Mouse (Mus musculus) CH12.LX (cell line): ENCODE measurements at regions not wholly inside any gene's neighbourhood (a gene's known extent, or its start where the extent isn't known, plus 50 kb on each side); places are given as distances from the start of the nearest gene placed in this dataset.

Source experiments
- DNase-seq: peaks from one replicate; pipeline ENCODE4 v3.0.0-alpha.2; 2013; ENCODE audit errors: extremely low read depth
- H3K27ac ChIP-seq: 2 replicates; pipeline ENCODE4 v1.5.1; 2012; ENCODE audit warnings: low read depth, mild to moderate bottlenecking, control low read depth, moderate library complexity; ENCODE audit not compliant: insufficient read depth
- H3K27me3 ChIP-seq: replicated peaks from 2 replicates; pipeline ENCODE3; 2012; ENCODE audit warnings: inconsistent platforms
- H3K36me3 ChIP-seq, 2 experiments: replicated peaks in 1 of 2; 2 replicates each; pipeline versions ENCODE3 to v1.6.1; 2012; ENCODE audit warnings: inconsistent platforms in 1 of 2, low read length in 1 of 2, mild to moderate bottlenecking in 1 of 2, mixed read lengths in 1 of 2, moderate library complexity in 1 of 2; ENCODE audit not compliant: control insufficient read depth in 1 of 2, insufficient read depth in 1 of 2
- H3K4me1 ChIP-seq, 2 experiments: 2 replicates each; pipeline ENCODE4 v1.6.1; 2012; ENCODE audit warnings: inconsistent platforms in 1 of 2, moderate library complexity in 1 of 2; ENCODE audit not compliant: insufficient read depth in 2 of 2, control insufficient read depth in 1 of 2
- H3K4me2 ChIP-seq: 2 replicates; pipeline ENCODE4 v1.6.1; 2012; ENCODE audit warnings: low read depth, mild to moderate bottlenecking, control low read depth; ENCODE audit not compliant: poor library complexity, insufficient read depth, severe bottlenecking
- H3K4me3 ChIP-seq, 3 experiments: fragments of 150-350 bp in 1 of 3; sonication (generic) in 1 of 3; replicated peaks in 1 of 3; 2 replicates each; pipeline versions ENCODE3 to v1.5.1; 2011 to 2012; ENCODE audit warnings: low read depth in 2 of 3, low read length in 2 of 3, mild to moderate bottlenecking in 2 of 3, moderate library complexity in 2 of 3, control low read depth in 1 of 3, improper control_type of control experiment in 1 of 3, inconsistent platforms in 1 of 3, mixed read lengths in 1 of 3; ENCODE audit not compliant: poor library complexity in 1 of 3
- H3K79me2 ChIP-seq: replicated peaks from 2 replicates; pipeline ENCODE4 v1.6.1; 2012; ENCODE audit warnings: mild to moderate bottlenecking, moderate library complexity; ENCODE audit not compliant: control insufficient read depth, poor library complexity, insufficient read depth, severe bottlenecking; ENCODE audit errors: extremely low read depth
- H3K9ac ChIP-seq: 2 replicates; pipeline ENCODE4 v1.6.1; 2012; ENCODE audit warnings: low read depth, mild to moderate bottlenecking, control low read depth, moderate library complexity; ENCODE audit not compliant: insufficient read depth
- H3K9me3 ChIP-seq: replicated peaks from 2 replicates; pipeline ENCODE3; 2012; ENCODE audit warnings: low read length, inconsistent platforms, mixed read lengths
- CHD2 ChIP-seq: IDR thresholded peaks from 2 replicates; pipeline ENCODE4 v1.6.1; 2011; ENCODE audit warnings: low read length, improper control_type of control experiment
- E2F4 ChIP-seq: IDR thresholded peaks from 2 replicates; pipeline ENCODE4 v1.6.1; 2011; ENCODE audit warnings: low read depth, low read length, improper control_type of control experiment; ENCODE audit not compliant: insufficient replicate concordance
- ELF1 ChIP-seq: IDR thresholded peaks from 2 replicates; pipeline ENCODE4 v1.6.1; 2014; ENCODE audit warnings: low read depth, mild to moderate bottlenecking, inconsistent platforms, low read length, improper control_type of control experiment
- EP300 ChIP-seq: IDR thresholded peaks from 2 replicates; pipeline ENCODE4 v1.6.1; 2011; ENCODE audit warnings: low read length, improper control_type of control experiment
- GABPA ChIP-seq: IDR thresholded peaks from 2 replicates; pipeline ENCODE4 v1.6.1; 2012; ENCODE audit warnings: low read depth, low read length, improper control_type of control experiment, inconsistent platforms; ENCODE audit not compliant: insufficient replicate concordance
- HCFC1 ChIP-seq: IDR thresholded peaks from 2 replicates; pipeline ENCODE4 v1.6.1; 2012; ENCODE audit warnings: low read depth, mild to moderate bottlenecking, inconsistent platforms, low read length, improper control_type of control experiment
- IRF4 ChIP-seq: IDR thresholded peaks from 2 replicates; pipeline ENCODE4 v1.6.1; 2014; ENCODE audit warnings: low read depth, mild to moderate bottlenecking, inconsistent platforms, low read length, improper control_type of control experiment
- JUN ChIP-seq: IDR thresholded peaks from 2 replicates; pipeline ENCODE4 v1.6.1; 2011; ENCODE audit warnings: low read depth, mild to moderate bottlenecking, low read length, improper control_type of control experiment, moderate library complexity; ENCODE audit not compliant: insufficient read depth
- KAT2A ChIP-seq: IDR thresholded peaks from 2 replicates; pipeline ENCODE4 v1.6.1; 2012; ENCODE audit warnings: low read length, improper control_type of control experiment, inconsistent platforms; ENCODE audit not compliant: insufficient replicate concordance
- MEF2A ChIP-seq: IDR thresholded peaks from 2 replicates; pipeline ENCODE4 v1.6.1; 2014; ENCODE audit warnings: low read depth, mild to moderate bottlenecking, inconsistent platforms, low read length, improper control_type of control experiment, borderline replicate concordance
- MXI1 ChIP-seq: IDR thresholded peaks from 2 replicates; pipeline ENCODE4 v1.6.1; 2011; ENCODE audit warnings: mild to moderate bottlenecking, low read depth, low read length, improper control_type of control experiment
- NELFE ChIP-seq: IDR thresholded peaks from 2 replicates; pipeline ENCODE4 v1.6.1; 2011; ENCODE audit warnings: low read depth, low read length, improper control_type of control experiment
- NRF1 ChIP-seq: IDR thresholded peaks from 2 replicates; pipeline ENCODE4 v1.6.1; 2014; ENCODE audit warnings: low read depth, mild to moderate bottlenecking, inconsistent platforms, low read length, improper control_type of control experiment, moderate library complexity
- POLR2A ChIP-seq: IDR thresholded peaks from 2 replicates; pipeline ENCODE4 v1.6.1; 2011; ENCODE audit warnings: low read depth, mild to moderate bottlenecking, improper control_type of control experiment, low read length
- POLR2AphosphoS2 ChIP-seq: IDR thresholded peaks from 2 replicates; pipeline ENCODE4 v1.6.1; 2011; ENCODE audit warnings: low read depth, low read length, improper control_type of control experiment
- SIN3A ChIP-seq: IDR thresholded peaks from 2 replicates; pipeline ENCODE4 v1.6.1; 2012; ENCODE audit warnings: low read length, improper control_type of control experiment, inconsistent platforms
- SMC3 ChIP-seq: IDR thresholded peaks from 2 replicates; pipeline ENCODE4 v1.6.1; 2011; ENCODE audit warnings: low read depth, low read length, improper control_type of control experiment
- TBP ChIP-seq: conservative IDR thresholded peaks from 2 replicates; pipeline ENCODE4 v1.6.1; 2011; ENCODE audit warnings: low read depth, low read length, improper control_type of control experiment
- TCF12 ChIP-seq: IDR thresholded peaks from 2 replicates; pipeline ENCODE4 v1.6.1; 2014; ENCODE audit warnings: low read depth, mild to moderate bottlenecking, inconsistent platforms, low read length, improper control_type of control experiment
- USF1 ChIP-seq: IDR thresholded peaks from 2 replicates; pipeline ENCODE4 v1.6.1; 2014; ENCODE audit warnings: low read depth, mild to moderate bottlenecking, inconsistent platforms, low read length, improper control_type of control experiment
- ZMIZ1 ChIP-seq: IDR thresholded peaks from 2 replicates; pipeline ENCODE4 v1.6.1; 2012; ENCODE audit warnings: low read depth, mild to moderate bottlenecking, inconsistent platforms, low read length, improper control_type of control experiment
- ZNF384 ChIP-seq: IDR thresholded peaks from 2 replicates; pipeline ENCODE4 v1.6.1; 2012; ENCODE audit warnings: low read depth, low read length, improper control_type of control experiment, inconsistent platforms
- dilution Hi-C: fragments of 300-500 bp; cut with MboI; formaldehyde crosslinking; loops from 2 replicates; pipeline ENCODE4 v1.14.3; 2020; ENCODE audit warnings: low sequenced_read_pairs; ENCODE audit not compliant: extremely low pct_unique_long_range_greater_than_20kb, extremely low pct_ligation_motif_present
- in situ Hi-C: fragments of 300-500 bp; cut with MboI; formaldehyde crosslinking; loops from 3 replicates; pipeline ENCODE4 v1.14.3; 2019; ENCODE audit warnings: low sequenced_read_pairs, low pct_ligation_motif_present, low pct_unique_long_range_greater_than_20kb, mixed read lengths

GRCm38 (mm10) chr16:55537548-55537947 lies 239.8 kb upstream of the Zpld1 start:
- no peaks in the 10 kb centered on the region for H3K36me3 ChIP-seq
- H3K9me3 ChIP-seq = peaks cover 5% of the 10 kb centered on the region
- in situ Hi-C loops = no loop called here
- TF ChIP-seq ELF1 = no peak
- no peak for TF ChIP-seq NRF1
- no peak for TF ChIP-seq HCFC1
- TF ChIP-seq POLR2A = no peak
- no peak for TF ChIP-seq SIN3A
- TF ChIP-seq USF1 = no peak
- no peak for TF ChIP-seq JUN
- no peak for TF ChIP-seq TCF12
- no peak for TF ChIP-seq MXI1
- TF ChIP-seq ZMIZ1 = no peak
- no peak for TF ChIP-seq POLR2AphosphoS2
- TF ChIP-seq CHD2 = no peak
- no peak for TF ChIP-seq NELFE
- TF ChIP-seq ZNF384 = no peak
- no peak for TF ChIP-seq IRF4
- TF ChIP-seq TBP = no peak
- no peak for TF ChIP-seq SMC3
- TF ChIP-seq, all 38 proteins: peak for 0
- no peak for DNase-seq
- Histone ChIP-seq H3K79me2 (no peaks in the 10 kb centered on the region), H3K27ac (no peak overlapping the region), H3K4me2 (no peak overlapping the region), H3K4me3 (no peak overlapping the region), H3K4me1 (peaks cover 0 to 7% of the 10 kb centered on the region in 2 experiments; a peak in 2 of 4 replicates), H3K9ac (no peak overlapping the region), H3K27me3 (no peaks in the 10 kb centered on the region)
- dilution Hi-C loops = no loop called here

- no peaks in the 10 kb centered on the region for H3K79me2 ChIP-seq
- TF ChIP-seq KAT2A (no peak), ZMIZ1 (no peak), GABPA (no peak), SIN3A (no peak), EP300 (no peak), MEF2A (no peak), E2F4 (no peak), TBP (no peak)
Observed at GRCm38 (mm10) chr16:55532686-55533085, 234.9 kb upstream of the Zpld1 start.

More at GRCm38 (mm10) chr16:55532686-55533085, 234.9 kb upstream of the Zpld1 start:
- Histone ChIP-seq H3K9me3 (peaks cover 6% of the 10 kb centered on the region), H3K36me3 (no peaks in the 10 kb centered on the region), H3K4me2 (no peak overlapping the region), H3K4me1 (peaks cover 0 to 7% of the 10 kb centered on the region in 2 experiments; a peak in 2 of 4 replicates), H3K4me3 (no peak overlapping the region), H3K27me3 (no peaks in the 10 kb centered on the region), H3K9ac (no peak overlapping the region), H3K27ac (no peak overlapping the region)
- in situ Hi-C loops = no loop called here
- dilution Hi-C loops = no loop called here
- DNase-seq = no peak
